Mouse (Mus musculus) lung, adult 2 months (tissue): ENCODE measurements around the gene Kcnn3. TPM values are rescaled to one million over a fixed set of nuclear protein-coding genes. Genes with fewer than 3 reads are reported as not detected.

ENCODE experiments used
- DNase-seq: peaks from one replicate; pipeline ENCODE4 v3.0.0; 2022
- H3K4me1 ChIP-seq: fragments of 200-500 bp; 2 replicates; pipeline ENCODE4 v1.6.1; 2011; ENCODE audit warnings: low read length; ENCODE audit not compliant: control insufficient read depth, insufficient read depth
- H3K4me3 ChIP-seq: fragments of 200-500 bp; replicated peaks from 2 replicates; pipeline ENCODE3; 2011; ENCODE audit warnings: low read depth, mild to moderate bottlenecking, control low read depth, low read length; ENCODE audit errors: extremely low read depth
- CTCF ChIP-seq: fragments of 200-500 bp; IDR thresholded peaks from 2 replicates; pipeline ENCODE4 v1.5.1; 2011; ENCODE audit warnings: mild to moderate bottlenecking, low read length, control low read depth; ENCODE audit not compliant: insufficient read depth
- POLR2A ChIP-seq: fragments of 200-500 bp; IDR thresholded peaks from 2 replicates; pipeline ENCODE4 v1.6.1; 2011; ENCODE audit warnings: low read depth, mild to moderate bottlenecking, control low read depth, low read length, borderline replicate concordance; ENCODE audit errors: extremely low read depth
- WGBS: fragments of 180-500 bp; shearing (Covaris S2); methylation state at CpG from one replicate; pipeline ENCODE4 v1.1.7; 2018; 5-methylcytosine and 5-hydroxymethylcytosine counted together
- polyA plus RNA-seq: library from polyadenylated mRNA; depleted of rRNA; stranded (reverse); fragments of >200 nt; gene quantifications from 2 replicates; pipeline ENCODE4 v1.2.3, GENCODE M21; 2012; rRNA removed

The Kcnn3 gene
- polyA plus RNA-seq, 1 experiment = 7.1 TPM

GRCm38 (mm10) chr3:89714359-89715206 lies 194.6 kb downstream of the Kcnn3 start, which contains the start of gene Adar:
Adar (plus strand) TSS chr3:89715022.
- 4% methylated on average over 28 of the region's 28 CpGs for WGBS
- TF ChIP-seq CTCF (peak; percentile 48; the same call in 1 of the 2 replicates), POLR2A (peak; percentile 30; the same call in 1 of the 2 replicates)
- peak; percentile 56 for DNase-seq
- H3K4me3 ChIP-seq = peak within 1 kb of the TSS; percentile 71
- H3K4me1 ChIP-seq = peaks cover 4% of the 10 kb centered on the region

- peaks cover 4% of the 10 kb centered on the region for H3K4me1 ChIP-seq
- no peak for DNase-seq
- peak overlapping the region; percentile 71 for H3K4me3 ChIP-seq
- TF ChIP-seq CTCF (no peak), POLR2A (no peak)
- WGBS = 4% methylated on average over 59 of the region's 59 CpGs
These were observed 195.4 kb downstream of the Kcnn3 start for GRCm38 (mm10) chr3:89715207-89715966.

- Histone ChIP-seq H3K4me3 (peak overlapping the region; percentile 71), H3K4me1 (peaks cover 4% of the 10 kb centered on the region)
- 56% methylated on average over 6 of the region's 6 CpGs for WGBS
- DNase-seq = no peak
- TF ChIP-seq POLR2A = no peak
- TF ChIP-seq CTCF = no peak
These were observed 195.9 kb downstream of the Kcnn3 start for GRCm38 (mm10) chr3:89715967-89716256.

- TF ChIP-seq CTCF (no peak), POLR2A (no peak)
- Histone ChIP-seq H3K4me1 (no peaks in the 10 kb centered on the region), H3K4me3 (no peak overlapping the region)
- DNase-seq = no peak
These were observed 202.1 kb downstream of the Kcnn3 start for GRCm38 (mm10) chr3:89722032-89722431.

GRCm38 (mm10) chr3:89723400-89724084 lies 203.6 kb downstream of the Kcnn3 start:
- no peak for TF ChIP-seq CTCF
- 51% methylated on average over 7 of the region's 7 CpGs for WGBS
- no peak overlapping the region for H3K4me3 ChIP-seq
- no peak for DNase-seq
- no peaks in the 10 kb centered on the region for H3K4me1 ChIP-seq

Other genes starting within 250 kb of the Kcnn3 start
- 228 and 297 TPM in 2 replicates for gene Slc50a1, start 249.6 kb upstream of the Kcnn3 start, polyA plus RNA-seq
- gene Efna1, start 239.0 kb upstream of the Kcnn3 start, polyA plus RNA-seq = 132 and 134 TPM in 2 replicates
- 4.1 and 20.3 TPM in 2 replicates for gene Efna3, start 197.2 kb upstream of the Kcnn3 start, polyA plus RNA-seq
- gene Efna4, start 182.1 kb upstream of the Kcnn3 start, polyA plus RNA-seq = 7.3 and 9.3 TPM in 2 replicates
- 190 and 225 TPM in 2 replicates for gene Adam15, start 170.2 kb upstream of the Kcnn3 start, polyA plus RNA-seq
- 0.28 and 0.31 TPM in 2 replicates for gene Dcst2, start 158.2 kb upstream of the Kcnn3 start, polyA plus RNA-seq
- gene Dcst1, start 154.9 kb upstream of the Kcnn3 start, polyA plus RNA-seq = 0.06 TPM in 1 of 2 replicates, not detected in the other
- gene Zbtb7b, start 125.4 kb upstream of the Kcnn3 start, polyA plus RNA-seq = 63.0 and 64.0 TPM in 2 replicates
- 0.45 and 1.5 TPM in 2 replicates for gene Lenep, start 117.4 kb upstream of the Kcnn3 start, polyA plus RNA-seq
- gene Flad1, start 108.3 kb upstream of the Kcnn3 start, polyA plus RNA-seq = 22.9 and 26.6 TPM in 2 replicates
- gene Cks1b, start 101.8 kb upstream of the Kcnn3 start, polyA plus RNA-seq = 6.7 and 11.7 TPM in 2 replicates
- 69.8 and 84.6 TPM in 2 replicates for gene Shc1, start 101.7 kb upstream of the Kcnn3 start, polyA plus RNA-seq
- 60.6 and 138 TPM in 2 replicates for gene Pygo2, start 90.0 kb upstream of the Kcnn3 start, polyA plus RNA-seq
- 66.2 and 78.1 TPM in 2 replicates for gene Pbxip1, start 83.5 kb upstream of the Kcnn3 start, polyA plus RNA-seq
- gene Pmvk, start 65.6 kb upstream of the Kcnn3 start, polyA plus RNA-seq = 35.3 and 52.1 TPM in 2 replicates
- gene Adar, start 194.9 kb downstream of the Kcnn3 start, polyA plus RNA-seq = 23.4 and 31.2 TPM in 2 replicates
- 0.60 and 0.70 TPM in 2 replicates for gene Chrnb2, start 244.5 kb downstream of the Kcnn3 start, polyA plus RNA-seq